Mouse (Mus musculus): ENCODE measurements around the gene Tm7sf2. TPM values are rescaled to one million over a fixed set of nuclear protein-coding genes. Genes with fewer than 3 reads are reported as not detected.
"Not testable (repeated sequence)": the region's sequence is repeated elsewhere in the genome, so short reads cannot be mapped to it uniquely, and the experiment has no call there.

The Tm7sf2 gene
- total RNA-seq, 1 experiment from 2014 or later: 18.5 TPM

- no peak for ATAC-seq (replicated peaks; ENCODE audit: insufficient number of reproducible peaks, low FRiP score, low TSS enrichment, poor library complexity, severe bottlenecking)
Observed at GRCm38 (mm10) chr19:6047154-6047898, 20.8 kb downstream of the Tm7sf2 start.

GRCm38 (mm10) chr19:6046294-6047153 is 21.6 kb downstream of the Tm7sf2 start, which contains the start of gene Syvn1:
Gene Syvn1 (plus strand): TSS chr19:6046576.
- ATAC-seq (replicated peaks; ENCODE audit: insufficient number of reproducible peaks, low FRiP score, low TSS enrichment, poor library complexity, severe bottlenecking): peak; percentile 73

- ATAC-seq (replicated peaks; ENCODE audit: insufficient number of reproducible peaks, low FRiP score, low TSS enrichment, poor library complexity, severe bottlenecking): peak; percentile 0; the same call in 1 of the 2 replicates
Observed at GRCm38 (mm10) chr19:6045366-6046293, 22.5 kb downstream of the Tm7sf2 start.

- not testable (repeated sequence) for ATAC-seq (replicated peaks; ENCODE audit: insufficient number of reproducible peaks, low FRiP score, low TSS enrichment, poor library complexity, severe bottlenecking)
Observed at GRCm38 (mm10) chr19:6044102-6044501, 24.1 kb downstream of the Tm7sf2 start.

GRCm38 (mm10) chr19:6042293-6042692 is 25.9 kb downstream of the Tm7sf2 start:
- no peak for ATAC-seq (replicated peaks; ENCODE audit: insufficient number of reproducible peaks, low FRiP score, low TSS enrichment, poor library complexity, severe bottlenecking)

GRCm38 (mm10) chr19:6040002-6040401 is 28.2 kb downstream of the Tm7sf2 start:
- ATAC-seq (replicated peaks; ENCODE audit: insufficient number of reproducible peaks, low FRiP score, low TSS enrichment, poor library complexity, severe bottlenecking): no peak

- no peak for ATAC-seq (replicated peaks; ENCODE audit: insufficient number of reproducible peaks, low FRiP score, low TSS enrichment, poor library complexity, severe bottlenecking)
Observed at GRCm38 (mm10) chr19:6038326-6038725, 29.8 kb downstream of the Tm7sf2 start.

- no peak for ATAC-seq (replicated peaks; ENCODE audit: insufficient number of reproducible peaks, low FRiP score, low TSS enrichment, poor library complexity, severe bottlenecking)
Observed at GRCm38 (mm10) chr19:6037695-6038094, 30.5 kb downstream of the Tm7sf2 start.

- no peak for ATAC-seq (replicated peaks; ENCODE audit: insufficient number of reproducible peaks, low FRiP score, low TSS enrichment, poor library complexity, severe bottlenecking)
Observed at GRCm38 (mm10) chr19:6035966-6036585, 32.1 kb downstream of the Tm7sf2 start.

- ATAC-seq (replicated peaks; ENCODE audit: insufficient number of reproducible peaks, low FRiP score, low TSS enrichment, poor library complexity, severe bottlenecking): no peak
Observed at GRCm38 (mm10) chr19:6030520-6031280, 37.5 kb downstream of the Tm7sf2 start.

- no peak for ATAC-seq (replicated peaks; ENCODE audit: insufficient number of reproducible peaks, low FRiP score, low TSS enrichment, poor library complexity, severe bottlenecking)
Observed at GRCm38 (mm10) chr19:6029426-6029825, 38.7 kb downstream of the Tm7sf2 start.

- no peak for ATAC-seq (replicated peaks; ENCODE audit: insufficient number of reproducible peaks, low FRiP score, low TSS enrichment, poor library complexity, severe bottlenecking)
Observed at GRCm38 (mm10) chr19:6028991-6029390, 39.2 kb downstream of the Tm7sf2 start.

GRCm38 (mm10) chr19:6023930-6024329 is 44.2 kb downstream of the Tm7sf2 start:
- no peak for ATAC-seq (replicated peaks; ENCODE audit: insufficient number of reproducible peaks, low FRiP score, low TSS enrichment, poor library complexity, severe bottlenecking)

- no peak for ATAC-seq (replicated peaks; ENCODE audit: insufficient number of reproducible peaks, low FRiP score, low TSS enrichment, poor library complexity, severe bottlenecking)
Observed at GRCm38 (mm10) chr19:6023059-6023458, 45.1 kb downstream of the Tm7sf2 start.

- ATAC-seq (replicated peaks; ENCODE audit: insufficient number of reproducible peaks, low FRiP score, low TSS enrichment, poor library complexity, severe bottlenecking): no peak
Observed at GRCm38 (mm10) chr19:6020276-6020675, 47.9 kb downstream of the Tm7sf2 start.

- ATAC-seq (replicated peaks; ENCODE audit: insufficient number of reproducible peaks, low FRiP score, low TSS enrichment, poor library complexity, severe bottlenecking): peak; percentile 78; the same call in 1 of the 2 replicates
Observed at GRCm38 (mm10) chr19:6018142-6019089, 49.8 kb downstream of the Tm7sf2 start.

- no peak for ATAC-seq (replicated peaks; ENCODE audit: insufficient number of reproducible peaks, low FRiP score, low TSS enrichment, poor library complexity, severe bottlenecking)
Observed at GRCm38 (mm10) chr19:6016532-6016931, 51.6 kb downstream of the Tm7sf2 start.
